Mouse (Mus musculus) CD4-positive helper T cell, adult 2 months (primary cell): Measurements from ENCODE around the gene Fer1l5.
A peak's percentile ranks its signal among the peaks of the same experiment; 100 is the strongest.

Source experiments
- DNase-seq: peaks from one replicate; pipeline ENCODE4 v3.0.0-alpha.2; 2012; ENCODE audit warnings: low read depth, missing footprints, low spot score

Fer1l5 gene

DNA sequence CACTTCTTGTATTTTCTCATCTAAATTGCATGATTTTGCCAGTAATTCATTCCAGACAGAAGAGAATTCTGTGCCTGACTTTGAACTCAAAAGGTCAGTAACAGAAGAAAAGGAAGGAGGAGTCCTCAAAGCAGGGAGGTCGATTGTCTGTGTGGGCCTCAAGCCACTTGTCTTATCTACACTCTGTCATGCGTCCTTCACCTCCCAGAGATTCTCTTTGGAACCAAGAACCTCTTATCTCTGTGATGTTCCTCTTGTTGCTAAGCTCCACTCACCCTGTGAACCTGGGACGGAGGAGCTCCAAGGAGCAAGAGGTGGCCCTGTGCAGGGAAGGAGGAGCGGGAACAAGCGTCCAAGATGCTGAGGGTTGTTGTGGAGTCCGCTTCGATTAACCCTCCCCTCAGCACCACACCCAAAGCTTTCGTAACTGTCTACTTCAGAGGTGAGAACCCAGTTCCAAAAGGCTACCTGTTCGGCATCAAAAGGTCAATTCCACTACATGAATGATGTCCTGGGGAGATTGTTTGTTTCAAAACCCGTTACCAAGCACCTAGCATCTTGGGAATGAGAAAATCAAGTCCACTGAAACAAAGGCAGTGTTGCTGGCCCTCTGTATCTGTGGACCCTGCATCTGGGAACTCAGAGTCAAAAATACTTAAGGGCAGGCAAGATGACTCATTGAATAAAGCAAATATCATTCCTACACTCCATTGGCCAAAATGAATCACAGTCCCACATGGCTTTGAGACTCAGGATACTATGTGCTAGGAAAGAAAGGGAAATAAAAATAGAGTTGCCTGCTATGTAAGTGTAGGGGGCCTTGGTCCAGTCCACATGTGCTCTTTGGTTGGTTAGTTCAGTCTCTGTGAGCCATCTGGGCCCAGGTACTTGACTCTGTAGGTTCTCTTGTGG, at the start of gene Fer1l5:
Gene Fer1l5 (plus strand): TSS at position 358 of the 912 bp plus-strand sequence.
- no peak for DNase-seq

DNA sequence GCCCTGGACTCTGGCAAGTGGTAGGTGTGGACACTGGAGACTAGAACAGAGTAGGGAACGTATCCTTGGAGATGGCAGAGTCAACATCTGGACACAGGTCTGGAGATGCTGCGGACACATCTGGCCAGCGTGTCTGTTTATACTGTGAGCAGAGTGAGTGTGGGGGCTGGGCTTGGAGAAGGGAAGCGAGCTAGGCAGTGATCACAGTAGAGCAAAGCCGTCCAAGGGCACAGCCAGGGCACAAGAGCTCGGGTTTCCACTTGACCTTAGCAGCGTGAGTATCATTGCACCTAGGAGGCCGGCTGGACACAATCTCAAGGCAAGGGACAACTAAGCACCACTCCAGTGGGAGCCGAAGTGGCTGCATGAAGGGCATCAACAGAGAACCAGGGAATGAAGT, 49.0 kb upstream of the Fer1l5 start:
- no peak for DNase-seq

DNA sequence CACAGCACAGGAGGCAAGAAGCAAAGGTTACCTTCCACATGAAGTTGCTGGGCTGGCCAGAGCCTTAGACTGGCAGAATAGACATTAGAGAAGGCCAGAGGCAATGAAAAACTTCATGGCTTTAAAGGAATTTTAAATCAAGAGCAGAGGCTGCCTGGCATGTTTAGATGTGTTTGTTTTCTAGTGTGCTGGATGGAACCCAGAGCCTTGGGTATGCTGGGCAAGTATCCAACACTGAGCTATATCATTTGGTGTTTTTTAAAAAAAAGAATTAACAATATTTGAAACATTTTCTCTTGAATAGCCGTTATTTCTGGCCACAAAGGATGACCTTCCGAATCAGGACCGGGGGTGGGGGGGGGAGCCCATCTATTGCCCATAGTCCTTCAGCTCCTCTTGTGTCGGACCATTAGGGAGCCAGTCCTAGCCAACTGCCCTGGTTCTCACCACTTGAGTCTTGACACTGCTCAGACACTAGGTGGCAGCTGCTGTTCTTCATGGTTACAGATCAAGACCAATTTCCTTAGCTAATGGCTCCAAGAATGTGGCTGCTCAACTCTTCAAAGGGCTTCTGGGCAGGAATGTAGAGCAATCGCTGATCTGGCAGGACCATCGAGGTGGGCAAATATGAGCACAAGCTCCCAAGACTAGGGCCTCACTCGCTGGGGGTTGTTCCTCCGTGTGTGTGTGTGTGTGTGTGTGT, 48.2 kb upstream of the Fer1l5 start:
- peak; percentile 39 for DNase-seq

DNA sequence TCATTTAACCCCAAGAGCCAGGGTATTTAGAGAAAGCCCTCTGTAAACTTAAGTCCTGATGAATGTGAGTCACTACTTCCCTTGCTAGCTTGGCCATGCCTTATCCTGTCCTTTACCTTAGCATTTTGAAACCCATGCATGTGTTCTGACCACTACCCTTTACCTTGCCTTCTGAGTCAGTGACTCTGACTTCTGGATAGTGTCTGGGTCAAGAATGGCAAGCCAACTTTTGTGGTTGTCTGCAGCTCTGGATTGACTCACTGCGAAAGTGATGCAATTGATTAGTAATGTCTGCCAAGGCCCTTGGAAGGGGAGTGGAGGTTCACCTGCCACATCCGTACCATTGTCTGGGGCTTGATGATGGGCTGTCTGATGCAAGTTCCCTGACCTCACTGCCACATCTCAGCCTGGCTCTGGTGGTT, 46.2 kb upstream of the Fer1l5 start:
- DNase-seq, result no peak

DNA sequence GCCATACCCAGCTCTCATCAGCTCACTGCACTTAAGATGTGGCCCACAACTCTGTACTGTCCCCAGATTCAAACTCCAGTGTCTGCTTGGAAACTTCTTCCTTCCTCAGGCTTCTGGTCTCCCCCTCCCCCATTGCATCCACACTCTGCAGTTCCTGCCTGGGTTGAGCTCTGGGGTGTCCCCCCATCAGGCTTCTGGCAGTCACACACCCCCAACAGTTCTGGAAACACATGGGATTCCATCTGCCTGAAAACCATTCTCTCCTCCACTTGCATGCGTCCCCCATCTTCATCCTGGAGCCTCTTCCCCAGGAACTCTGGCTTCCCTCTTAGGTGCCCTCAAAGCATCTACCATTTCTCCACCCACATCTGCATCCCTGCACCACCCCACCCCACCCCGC, 45.3 kb upstream of the Fer1l5 start:
- DNase-seq, result no peak

DNA sequence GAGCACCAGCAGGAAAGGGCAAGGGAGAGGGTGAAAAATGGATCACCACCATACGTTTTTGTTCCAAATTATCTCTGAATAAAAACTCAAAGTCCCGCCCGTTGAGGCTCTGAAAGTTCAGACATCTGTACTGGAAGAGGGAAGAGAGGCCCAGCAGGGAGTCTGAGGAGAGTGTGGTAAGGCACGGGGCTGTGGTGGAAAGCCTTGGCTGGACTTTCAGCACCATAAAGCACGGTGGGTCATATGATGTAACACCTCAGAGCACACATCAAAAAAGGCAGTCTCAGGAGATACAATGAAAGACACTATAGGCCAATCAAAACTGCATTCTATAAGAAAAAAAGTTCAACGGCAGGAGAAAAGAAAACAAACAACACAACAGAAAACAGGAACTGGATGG, 40.3 kb upstream of the Fer1l5 start:
- DNase-seq, result no peak

DNA sequence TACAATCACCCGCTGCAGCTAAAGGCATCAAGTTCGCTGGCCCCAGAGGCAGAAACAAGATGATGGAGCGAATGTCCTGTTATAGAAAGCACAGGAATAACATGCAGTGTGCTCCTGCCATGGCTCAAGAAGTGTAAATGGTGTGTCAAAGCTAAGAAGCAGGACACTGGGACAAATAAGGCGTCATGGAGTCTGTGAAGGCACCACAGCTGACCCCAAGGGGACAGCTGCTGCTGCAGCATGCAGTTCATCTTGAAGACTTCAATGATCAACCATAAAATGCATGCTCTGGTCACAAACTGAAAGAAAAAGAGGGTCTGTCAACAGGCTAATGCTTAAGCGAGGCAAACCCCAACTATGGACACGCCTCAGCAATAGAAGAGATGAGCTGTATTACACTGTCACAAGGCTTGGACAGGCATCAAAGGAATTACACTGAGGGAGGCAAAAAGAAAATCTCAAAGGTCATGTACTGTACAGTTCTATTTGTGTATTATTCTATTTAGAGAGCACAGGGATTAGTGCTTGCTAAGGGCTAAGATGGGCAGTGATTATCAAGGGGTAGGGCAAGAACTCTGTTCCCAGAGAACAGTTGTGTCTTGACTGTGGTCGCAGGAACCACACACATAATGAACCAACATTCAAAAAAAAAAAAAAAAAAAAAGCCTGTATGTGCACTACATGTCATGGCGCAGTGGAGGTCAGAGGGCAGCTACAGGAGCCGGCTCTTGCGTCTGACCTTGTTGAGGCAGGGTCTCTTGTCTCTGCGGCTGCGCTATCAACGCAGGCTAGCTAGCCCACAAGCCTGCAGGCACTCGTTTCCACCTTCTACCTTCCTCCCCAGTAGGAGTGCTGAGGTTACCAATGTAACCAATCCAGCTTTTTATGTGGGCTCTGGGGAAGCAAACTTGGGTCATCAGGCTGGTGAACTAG, 38.9 kb upstream of the Fer1l5 start:
- DNase-seq, result no peak

DNA sequence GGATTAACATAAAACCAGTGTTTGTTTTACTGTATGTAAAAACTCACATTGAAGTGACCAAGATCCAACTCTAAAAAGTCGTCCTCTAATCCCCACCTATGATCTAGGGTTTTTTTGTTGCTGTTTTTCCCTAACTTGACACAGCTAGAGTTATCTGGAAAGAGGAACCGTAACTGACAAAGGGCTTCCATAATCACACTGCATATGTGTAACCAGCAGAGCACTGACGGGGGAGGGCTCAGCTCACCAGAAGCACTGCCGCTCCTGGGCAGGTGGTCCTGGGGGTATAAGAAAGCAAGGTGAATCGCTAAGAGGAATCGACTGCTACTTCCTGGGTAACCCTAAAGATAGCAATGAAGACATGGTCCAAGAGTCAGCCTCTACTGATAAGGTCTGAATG, 29.5 kb upstream of the Fer1l5 start:
- DNase-seq, result no peak

DNA sequence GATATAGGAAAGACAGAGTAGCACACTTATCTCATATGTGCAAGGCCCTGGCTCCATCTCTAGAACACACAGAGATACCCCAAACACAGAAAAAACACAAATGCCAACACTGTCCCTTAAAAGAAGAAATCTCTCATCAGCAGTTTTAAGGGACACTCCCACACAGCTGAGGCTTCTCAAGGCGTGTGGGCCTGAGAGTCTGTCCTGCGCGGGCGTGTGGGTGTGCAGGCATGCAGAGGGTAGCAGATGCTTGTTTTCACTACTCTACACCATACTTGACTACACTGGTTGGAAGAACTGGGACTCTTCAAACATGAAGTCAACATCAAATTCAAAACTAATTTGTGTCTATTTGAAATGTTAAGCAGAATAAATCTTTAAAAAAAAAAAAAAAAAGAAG, 19.7 kb upstream of the Fer1l5 start:
- DNase-seq, result no peak

DNA sequence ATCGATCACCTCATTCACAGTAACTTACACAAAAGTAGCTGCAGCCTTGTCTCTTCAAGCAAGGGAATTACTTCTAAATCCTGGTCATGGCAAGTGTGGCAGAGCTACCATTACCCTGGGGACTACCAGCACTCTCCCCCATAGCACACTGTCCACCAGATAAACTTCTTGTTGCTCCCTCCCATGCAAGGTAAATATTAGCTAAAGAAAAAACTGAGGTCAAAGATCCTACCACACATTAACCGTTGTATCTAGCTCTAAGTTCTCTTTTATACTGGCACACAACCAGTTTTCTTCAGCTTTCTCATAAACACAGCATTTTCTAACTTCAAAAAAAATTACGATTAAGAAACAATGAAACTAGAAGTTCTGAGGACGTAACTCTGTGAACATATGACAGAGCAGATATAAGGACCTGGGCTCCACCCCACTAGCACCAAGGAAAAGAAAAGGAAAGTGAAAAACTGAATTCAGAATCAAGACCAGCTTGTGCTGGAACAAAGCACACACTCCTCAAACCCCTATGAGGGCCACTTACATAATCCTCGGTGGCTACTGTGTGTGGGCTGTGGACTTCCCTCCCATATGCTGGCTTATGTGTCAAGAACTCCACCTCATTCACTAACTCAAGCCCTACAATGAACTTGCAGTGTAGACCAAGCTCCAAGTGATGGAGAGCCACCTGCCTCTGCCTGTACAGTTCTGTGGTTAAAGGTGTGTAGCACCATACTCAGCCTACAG, 15.0 kb upstream of the Fer1l5 start:
- no peak for DNase-seq

DNA sequence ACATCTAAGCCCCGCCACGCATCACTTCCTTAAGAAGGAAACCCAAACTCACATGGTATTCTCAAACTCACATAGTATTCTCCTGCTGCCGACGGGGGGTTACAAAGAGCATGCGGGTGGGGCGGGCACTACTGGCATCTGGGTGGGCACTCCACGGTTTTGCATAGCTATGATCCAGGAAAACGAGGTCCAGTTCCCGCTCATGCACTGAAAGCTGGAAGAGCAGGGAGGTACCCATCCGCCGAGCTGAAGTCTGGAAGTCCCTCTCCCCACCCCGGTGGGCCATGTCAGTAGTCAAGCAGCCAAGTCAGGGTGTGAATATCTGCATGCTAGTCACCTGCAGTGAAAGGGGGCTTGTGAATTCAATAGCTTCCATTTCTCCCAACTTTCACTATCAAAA, 4.4 kb upstream of the Fer1l5 start:
- DNase-seq, result peak; percentile 3

DNA sequence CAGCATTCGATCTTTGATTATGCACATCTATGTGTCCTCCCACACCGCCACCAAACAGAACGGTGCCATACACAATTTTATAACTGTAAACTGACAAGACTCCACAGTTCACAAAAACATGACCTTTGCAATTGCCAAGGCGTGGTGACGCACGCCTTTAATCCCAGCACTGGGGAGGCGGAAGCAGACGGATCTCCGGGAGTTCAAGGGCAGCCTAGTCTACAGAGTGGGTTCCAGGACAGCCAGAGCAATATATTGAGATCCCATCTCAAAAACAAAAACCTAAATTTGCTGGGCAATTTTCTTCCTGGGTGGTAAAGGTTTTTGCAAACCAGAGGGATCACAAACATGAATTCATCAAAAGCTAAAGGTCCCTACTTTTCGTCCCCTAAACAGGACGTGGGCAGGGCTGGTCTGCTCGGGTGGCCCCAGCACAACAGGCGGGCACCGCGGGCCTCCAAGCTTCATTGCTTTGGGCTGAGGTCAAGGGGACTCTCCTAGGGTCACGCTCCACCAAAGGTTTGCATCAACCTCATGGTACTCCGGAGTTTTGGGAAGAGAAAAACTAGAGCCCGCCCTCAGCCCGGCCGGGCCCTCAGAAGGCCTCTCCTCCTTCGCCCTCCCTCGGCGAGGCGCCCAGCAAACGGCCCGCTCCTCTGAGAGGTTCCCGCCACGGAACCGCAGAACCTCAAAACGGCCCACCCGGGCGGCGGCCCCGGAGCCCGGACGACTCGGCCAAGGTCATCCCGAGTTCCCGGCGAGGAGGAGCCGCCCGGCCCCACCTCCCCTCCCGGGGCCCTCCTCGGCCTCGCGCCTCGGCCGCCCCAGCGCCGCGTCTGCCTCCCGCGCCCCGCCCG, 3.8 kb upstream of the Fer1l5 start:
- peak; percentile 68 for DNase-seq

DNA sequence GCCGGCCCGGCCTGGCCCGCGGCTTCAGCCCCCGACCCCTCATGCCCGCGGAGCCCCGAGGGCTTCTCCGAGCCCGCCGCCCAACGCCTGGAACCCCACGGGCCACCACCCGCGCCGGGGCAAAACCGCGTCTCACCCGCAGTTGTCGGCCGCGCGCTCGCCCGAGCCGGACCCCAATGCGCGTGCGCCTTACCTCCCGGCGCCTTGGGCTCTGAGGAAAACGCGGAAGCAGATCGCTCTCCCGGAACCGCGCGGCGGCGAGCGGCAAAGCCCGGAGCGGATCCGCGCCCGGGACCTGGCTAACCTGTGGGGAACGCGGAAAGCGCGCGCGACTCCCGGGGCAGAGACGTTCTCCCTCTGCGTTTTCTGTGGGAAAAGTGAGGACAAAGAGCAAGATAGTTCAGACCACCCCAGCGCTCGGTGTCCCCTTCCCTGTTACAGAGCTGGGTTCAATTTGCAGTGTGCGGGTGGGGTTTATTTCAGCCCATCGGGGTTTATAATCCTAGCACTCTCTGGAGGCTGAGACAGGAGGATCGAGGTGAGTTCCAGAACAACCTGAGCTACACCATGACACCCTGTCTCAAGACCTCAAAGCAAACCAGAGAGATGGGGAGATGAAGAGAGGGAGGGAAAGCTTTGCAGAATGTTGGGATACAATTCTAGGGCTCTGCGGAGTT, 3.0 kb upstream of the Fer1l5 start, which contains the start of gene Kansl3:
Gene Kansl3 (minus strand): TSS at position 213 of the 677 bp plus-strand sequence.
- DNase-seq, result peak; percentile 94

DNA sequence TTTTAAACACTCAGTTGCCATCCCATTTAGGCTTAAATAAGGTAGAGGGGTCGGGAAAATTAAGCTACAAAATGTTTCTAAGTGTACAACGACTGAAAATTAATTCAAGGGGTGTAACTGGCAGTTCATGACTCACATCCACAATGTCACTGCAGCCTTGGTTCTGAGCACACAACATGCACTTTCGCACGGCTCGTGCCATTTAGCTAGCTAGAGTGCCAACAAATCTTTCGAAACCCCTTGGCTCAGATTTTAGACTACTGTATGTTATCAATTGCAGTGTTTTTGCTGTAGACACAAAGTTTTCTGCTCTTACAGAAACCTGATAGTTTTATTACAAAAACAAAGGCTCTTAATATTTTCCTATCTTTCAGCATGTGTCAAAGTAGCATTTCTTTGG, 1.2 kb upstream of the Fer1l5 start:
- no peak for DNase-seq

DNA sequence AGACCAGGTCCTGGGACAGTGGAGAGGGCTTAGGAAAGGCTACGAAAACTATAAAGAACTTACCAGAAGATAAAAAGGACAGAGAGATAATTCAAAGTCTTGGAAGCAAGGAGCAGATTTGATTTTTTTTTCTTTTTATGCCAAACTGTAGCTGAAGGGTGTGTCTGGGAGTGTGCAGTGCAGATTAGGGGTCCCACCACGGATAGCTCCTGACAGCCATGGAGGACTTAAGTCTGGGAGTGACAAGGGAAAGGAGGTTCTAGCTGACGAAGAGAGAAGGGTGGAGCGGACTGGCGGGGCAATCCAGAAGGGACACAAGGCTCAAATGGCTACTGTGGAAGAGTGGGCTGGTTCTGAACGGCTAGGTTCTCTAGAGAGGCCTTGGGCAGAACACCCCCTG, 6.8 kb downstream of the Fer1l5 start:
- no peak for DNase-seq

DNA sequence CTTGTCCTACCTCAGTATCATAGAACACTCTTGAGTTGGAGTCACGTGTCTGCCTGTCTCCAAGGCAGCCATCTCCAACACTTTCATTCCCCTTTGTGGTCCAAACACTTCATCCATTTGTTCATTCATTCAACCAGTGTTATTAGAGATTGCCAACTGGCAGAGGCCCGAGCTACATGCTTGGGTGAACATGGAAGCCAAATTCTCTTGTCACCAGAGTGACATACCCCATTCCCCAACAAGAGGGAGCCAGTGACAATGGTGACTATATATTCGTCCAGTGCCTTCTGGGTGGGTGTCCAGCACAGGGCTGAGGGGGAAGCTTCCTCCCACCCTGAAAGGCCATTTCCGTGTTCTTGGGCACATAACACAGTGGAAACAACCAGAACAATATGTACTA, 7.5 kb downstream of the Fer1l5 start:
- DNase-seq, result no peak

DNA sequence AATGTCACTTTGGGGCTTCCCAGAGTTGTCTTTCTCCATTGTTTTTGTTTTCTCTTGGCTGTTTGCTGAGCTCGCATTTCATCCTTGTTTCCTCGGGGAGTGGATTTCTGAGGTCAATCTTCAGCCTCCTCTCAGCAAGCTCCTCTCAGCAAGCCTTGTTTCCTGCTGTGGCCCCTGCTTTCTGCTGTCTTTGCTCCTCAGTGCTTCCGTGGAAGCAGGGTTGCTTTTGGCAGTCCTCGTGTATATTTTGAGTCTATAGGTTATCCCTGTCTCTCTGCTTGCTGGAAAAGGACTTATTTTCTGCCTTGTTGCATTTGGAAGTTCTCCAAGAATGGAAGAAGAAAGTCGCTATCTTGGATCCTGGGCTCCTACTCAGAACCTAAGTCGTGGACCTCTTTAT, 24.9 kb downstream of the Fer1l5 start:
- no peak for DNase-seq

DNA sequence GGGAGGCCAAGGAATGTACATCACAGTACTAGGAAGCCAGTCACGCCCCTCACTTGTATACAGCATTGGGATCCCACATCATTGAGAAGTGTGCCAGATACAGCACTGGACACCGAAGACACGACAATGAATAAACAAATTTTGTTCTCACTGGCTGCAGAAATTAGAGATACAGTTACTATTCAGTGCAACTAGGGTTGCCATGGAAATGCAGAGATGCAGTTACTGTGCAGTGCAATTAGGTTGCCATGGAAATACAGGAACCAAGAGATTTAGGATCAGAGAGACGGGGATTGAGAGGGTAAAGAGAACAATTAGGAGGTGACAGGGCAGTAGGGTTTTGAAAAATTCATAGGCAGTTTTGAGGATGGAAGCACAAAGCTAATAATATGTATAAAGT, 29.4 kb downstream of the Fer1l5 start:
- no peak for DNase-seq

DNA sequence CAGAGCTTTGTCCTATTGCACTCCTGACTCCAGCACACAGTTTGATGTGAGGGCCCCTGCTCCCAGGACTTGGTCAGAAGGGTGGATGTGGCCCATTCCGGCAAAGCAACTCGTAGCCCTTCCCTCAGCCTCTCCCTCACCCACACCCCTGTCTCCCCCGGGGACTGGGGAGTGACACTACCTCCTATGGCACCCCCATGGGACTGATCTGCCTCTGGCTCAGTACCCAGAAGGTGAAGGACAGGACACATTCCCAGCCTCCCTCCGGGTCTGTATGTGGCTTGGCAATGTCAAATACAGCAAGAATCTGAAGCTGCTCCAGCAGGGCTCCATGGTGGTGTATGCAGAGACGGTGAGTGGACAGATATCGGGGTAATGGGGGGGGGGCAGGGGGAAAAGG, 32.4 kb downstream of the Fer1l5 start:
- DNase-seq, result no peak

DNA sequence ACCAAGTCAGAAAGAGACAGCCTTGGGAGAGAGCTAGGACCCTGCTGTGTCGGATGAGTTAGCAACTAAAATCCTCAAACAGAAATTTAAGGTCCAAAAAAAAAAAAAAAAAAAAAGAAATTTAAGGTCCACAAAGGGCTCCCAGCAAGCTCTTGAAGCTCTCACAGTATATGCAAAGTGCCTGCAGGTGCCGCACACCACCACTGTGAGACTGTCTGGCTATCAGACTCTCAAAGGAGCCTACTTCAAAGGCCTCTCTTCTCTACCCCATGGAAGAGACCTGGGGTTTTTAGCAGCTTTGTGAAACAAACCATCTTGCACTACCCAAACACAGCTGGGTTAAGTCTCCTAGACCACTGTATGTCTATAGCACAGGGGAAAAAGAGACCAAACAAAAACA, 57.4 kb downstream of the Fer1l5 start:
- DNase-seq, result no peak
